In the genomic region with DNA sequence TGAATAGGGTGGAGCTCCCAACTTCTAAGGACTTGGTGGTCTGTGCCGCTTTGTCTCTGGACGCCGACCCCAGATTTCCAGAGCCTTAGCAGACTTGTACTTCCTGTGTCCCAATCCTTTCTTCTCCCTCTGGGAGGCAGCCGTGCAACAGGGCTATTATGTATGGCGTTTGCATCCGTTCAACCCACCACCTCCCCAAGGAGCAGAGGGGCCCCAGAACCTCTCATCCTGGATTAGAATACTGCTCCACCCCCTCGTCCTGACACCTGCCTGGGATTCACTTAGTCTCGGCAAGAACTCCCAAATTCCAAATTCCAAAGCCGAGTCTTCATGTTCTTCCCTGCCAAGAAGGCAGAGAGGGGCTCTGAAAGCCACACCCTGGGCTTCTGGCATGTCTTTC, we compare ENCODE assay signal across 10 mouse cellular contexts. TPM values are rescaled to one million over a fixed set of nuclear protein-coding genes. Genes with fewer than 3 reads are reported as not detected.
DNase-seq lines count a peak whose midpoint lies in the region; ATAC-seq and TF ChIP-seq lines count a peak whose summit lies in the region.
"Had no signal": no experiment of that assay in that cellular context is flagged by ENCODE, and none has a peak within 500 bp of the region (broad histone marks: within the 10 kb centered on the region; RNA-seq: fewer than 3 reads in every experiment).

No protein-coding gene starts in this region.

- no peak overlapping the region for H3K27ac ChIP-seq in kidney, postnatal 0 days
- H3K27ac ChIP-seq in kidney, adult 2 months (ENCODE audit: insufficient read depth, low read depth, low read length): no peak overlapping the region
- peak overlapping the region; percentile 67 for H3K27ac ChIP-seq in heart, embryonic 13.5 days (replicated peaks)
- peak overlapping the region; percentile 47; the same call in 1 of the 2 replicates for H3K27ac ChIP-seq in midbrain, embryonic 12.5 days (replicated peaks)

- peak overlapping the region; percentile 36 for H3K4me2 ChIP-seq in kidney, postnatal 0 days (ENCODE audit: low read length)
- H3K4me2 ChIP-seq in heart, embryonic 13.5 days: peak overlapping the region; percentile 52
- H3K4me2 ChIP-seq in midbrain, embryonic 12.5 days (replicated peaks): peak overlapping the region; percentile 46

- no peak for ATAC-seq in kidney, postnatal 0 days (replicated peaks; ENCODE audit: low FRiP score, low read depth)
- ATAC-seq in heart, embryonic 13.5 days (ENCODE audit: extremely low read depth, insufficient number of reproducible peaks, low FRiP score, low TSS enrichment): no peak
- peak; percentile 45 for ATAC-seq in midbrain, embryonic 12.5 days (ENCODE audit: low FRiP score, low read depth)

- WGBS in kidney, postnatal 0 days: 13% methylated on average over 9 of the region's 9 CpGs
- 34% methylated on average over 9 of the region's 9 CpGs for WGBS in kidney, adult 2 months
- 13% methylated on average over 9 of the region's 9 CpGs for WGBS in heart, embryonic 13.5 days
- WGBS in midbrain, embryonic 12.5 days: 7% methylated on average over 9 of the region's 9 CpGs

- no peak overlapping the region for H3K9ac ChIP-seq in kidney, postnatal 0 days (ENCODE audit: low read depth, low read length)
- peak overlapping the region; percentile 44 for H3K9ac ChIP-seq in heart, embryonic 13.5 days
- no peak overlapping the region for H3K9ac ChIP-seq in midbrain, embryonic 12.5 days (replicated peaks)

- H3K9me3 ChIP-seq in kidney, postnatal 0 days (replicated peaks; ENCODE audit: low read length): no peaks in the 10 kb centered on the region
- H3K9me3 ChIP-seq in heart, embryonic 13.5 days: no peaks in the 10 kb centered on the region
- no peaks in the 10 kb centered on the region for H3K9me3 ChIP-seq in midbrain, embryonic 12.5 days

- no peak for TF ChIP-seq POLR2A in kidney, adult 2 months (IDR thresholded peaks at IDR 0.05; ENCODE audit: low read depth, low read length)

- no peak overlapping the region for H3K4me3 ChIP-seq in kidney, postnatal 0 days (replicated peaks; ENCODE audit: low read depth, low read length)
- no peak overlapping the region for H3K4me3 ChIP-seq in kidney, adult 2 months (ENCODE audit: insufficient read depth, low read depth, low read length)
- peak overlapping the region; percentile 13; the same call in 1 of the 2 replicates for H3K4me3 ChIP-seq in heart, embryonic 13.5 days
- H3K4me3 ChIP-seq in midbrain, embryonic 12.5 days: no peak overlapping the region

- peak; percentile 9 for DNase-seq in kidney, postnatal 0 days (ENCODE audit: low spot score)
- no peak for DNase-seq in kidney, adult 2 months
- DNase-seq in embryo, embryonic 9.5 days (ENCODE audit: extremely low spot score): peak; percentile 24
- no peak for DNase-seq in spleen, adult 12 weeks (ENCODE audit: low spot score)
- no peak for DNase-seq in urinary bladder, postnatal 14 days (ENCODE audit: low spot score)
- DNase-seq in layer of hippocampus, postnatal 36 days: no peak

- peaks cover 5% of the 10 kb centered on the region; the same call in 1 of the 2 replicates for H3K4me1 ChIP-seq in kidney, postnatal 0 days (replicated peaks; ENCODE audit: insufficient read depth, low read length)
- peaks cover 5% of the 10 kb centered on the region; the same call in 1 of the 2 replicates for H3K4me1 ChIP-seq in kidney, adult 2 months (ENCODE audit: control insufficient read depth, insufficient read depth, low read length)
- peaks cover 32% of the 10 kb centered on the region for H3K4me1 ChIP-seq in heart, embryonic 13.5 days
- peaks cover 8% of the 10 kb centered on the region; the same call in 1 of the 2 replicates for H3K4me1 ChIP-seq in midbrain, embryonic 12.5 days

- H3K27me3 ChIP-seq in kidney, postnatal 0 days (ENCODE audit: insufficient read depth, low read length): no peaks in the 10 kb centered on the region
- no peaks in the 10 kb centered on the region for H3K27me3 ChIP-seq in kidney, adult 2 months (replicated peaks; ENCODE audit: control insufficient read depth, insufficient read depth, low read length)
- peaks cover 12% of the 10 kb centered on the region for H3K27me3 ChIP-seq in heart, embryonic 13.5 days (replicated peaks)
- peaks cover 21% of the 10 kb centered on the region for H3K27me3 ChIP-seq in midbrain, embryonic 12.5 days
- H3K27me3 ChIP-seq: Patski had no signal

- no peaks in the 10 kb centered on the region for H3K36me3 ChIP-seq in kidney, postnatal 0 days (ENCODE audit: insufficient read depth, low read length)
- H3K36me3 ChIP-seq in kidney, adult 2 months (ENCODE audit: control insufficient read depth, insufficient read depth, low read length): no peaks in the 10 kb centered on the region
- H3K36me3 ChIP-seq in heart, embryonic 13.5 days: no peaks in the 10 kb centered on the region
- no peaks in the 10 kb centered on the region for H3K36me3 ChIP-seq in midbrain, embryonic 12.5 days

- no peak for TF ChIP-seq CTCF in kidney, postnatal 0 days (IDR thresholded peaks at IDR 0.05; ENCODE audit: low read depth)
- TF ChIP-seq CTCF in kidney, adult 2 months (conservative IDR thresholded peaks at IDR 0.05; ENCODE audit: insufficient read depth, insufficient read length, low read depth, low read length): no peak

RNA-seq across cellular contexts. Expression of a gene that starts 40.8 kb away (rescaled TPM):
- polyA plus RNA-seq in kidney, postnatal 0 days (2015; fragmentation: Nextera tagmentation; extraction: Ambion mirVana): not detected in 2 replicates
- polyA plus RNA-seq in kidney, adult 2 months (2012; rRNA removed): not detected in 2 replicates
- polyA plus RNA-seq in heart, embryonic 13.5 days (2015; fragmentation: Nextera tagmentation; extraction: Ambion mirVana): not detected in 2 replicates
- polyA plus RNA-seq in midbrain, embryonic 12.5 days (2016; fragmentation: Nextera tagmentation; extraction: Ambion mirVana): not detected in 2 replicates
- not detected for total RNA-seq in layer of hippocampus, postnatal 36 days (2021)
- total RNA-seq: neutrophil, adult 5-6 weeks had no signal
- polyA plus RNA-seq: Patski had no signal

Comparison
In these comparisons a context has a peak if more than half of its experiments do, and no peak if none do; other contexts are left out.
1. DNase-seq: peak in kidney, postnatal 0 days (single experiment) and embryo, embryonic 9.5 days (single experiment); none in kidney, adult 2 months (single experiment), spleen, adult 12 weeks (single experiment), urinary bladder, postnatal 14 days (single experiment) and layer of hippocampus, postnatal 36 days (0 of 2).
2. H3K27ac ChIP-seq: peak in heart, embryonic 13.5 days (single experiment) and midbrain, embryonic 12.5 days (single experiment); none in kidney, postnatal 0 days (single experiment) and kidney, adult 2 months (single experiment).
3. Peak in every context shown above with its lines, with median percentiles within 50 percentile points of each other: H3K4me2 ChIP-seq.